Mouse (Mus musculus) mouse trophoblast stem cell (cell line): ENCODE results near the gene Pde8b.

Experiments used
- in situ Hi-C, 2 experiments: fragments of 300-500 bp; cut with MseI, MboI; formaldehyde crosslinking; loops; 2 replicates in 1 of 2; 3 replicates in 1 of 2; pipeline ENCODE4 v1.15.1; 2025

Gene Pde8b

DNA sequence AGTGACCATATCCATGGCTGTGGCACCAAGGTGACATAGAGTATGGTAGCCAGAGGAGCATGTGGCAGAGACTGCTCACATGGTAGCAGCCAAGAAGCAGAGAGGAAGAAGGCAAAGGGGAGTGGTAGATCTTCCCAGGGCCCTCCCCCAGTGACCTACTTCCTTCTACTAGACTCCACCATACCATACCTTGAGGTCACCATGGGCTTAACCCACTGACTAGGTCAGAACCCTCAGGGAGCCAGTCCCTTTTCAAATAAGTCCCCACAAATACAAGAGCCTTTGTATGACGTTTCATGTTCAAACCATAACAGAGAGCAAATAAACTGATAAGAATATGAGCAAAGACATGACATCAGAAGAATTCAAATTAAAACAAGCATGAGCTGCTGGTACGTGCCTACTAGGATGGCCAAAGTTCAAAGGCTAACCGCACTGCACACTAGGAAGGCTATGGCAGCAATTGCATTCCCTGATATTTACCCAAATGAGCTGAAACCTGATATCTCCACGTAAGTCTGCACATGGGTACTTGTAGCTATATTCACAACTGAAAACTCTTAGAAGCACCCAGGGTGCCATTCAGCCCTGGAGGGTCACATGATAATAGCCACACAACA, 109.6 kb downstream of the Pde8b start:
- in situ Hi-C loops: no loop called here

DNA sequence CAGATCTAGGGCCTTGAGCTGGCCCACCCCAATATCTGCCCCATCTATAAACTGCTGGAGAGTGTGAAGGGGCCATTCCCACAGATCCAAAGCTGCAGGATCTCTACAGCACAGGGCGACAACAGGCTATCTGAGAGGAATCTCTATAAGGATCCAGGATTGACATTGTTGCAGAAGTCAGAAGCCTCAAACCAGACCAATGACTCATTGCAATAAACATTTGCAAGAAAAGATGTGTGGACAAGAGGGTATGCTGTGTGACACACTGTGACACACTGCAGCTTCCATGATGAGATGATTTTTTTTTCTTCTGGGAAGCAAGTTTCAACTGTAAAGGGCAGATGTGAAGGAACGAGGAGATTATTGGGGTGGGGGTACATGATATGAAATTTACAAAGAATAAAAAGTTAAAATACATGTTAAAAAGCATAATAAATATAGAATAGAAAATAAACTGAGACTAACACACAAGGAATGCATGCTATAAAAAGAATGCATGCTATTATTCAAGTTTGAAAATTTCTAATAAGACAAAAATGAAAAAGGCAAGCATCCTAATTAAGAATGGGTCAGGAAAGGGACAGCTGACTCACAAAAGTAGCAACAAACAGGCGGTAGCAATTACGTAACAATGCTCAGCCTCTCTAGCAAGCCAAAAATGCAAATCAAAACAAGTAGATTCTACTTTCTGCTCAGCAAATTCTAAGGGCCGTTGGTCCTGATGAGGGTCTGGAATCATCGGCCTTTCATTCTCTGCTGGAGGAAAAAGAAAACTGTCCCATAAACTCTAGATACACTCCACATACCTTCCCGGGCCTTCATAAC, 114.6 kb downstream of the Pde8b start:
- in situ Hi-C loops: no loop called here

DNA sequence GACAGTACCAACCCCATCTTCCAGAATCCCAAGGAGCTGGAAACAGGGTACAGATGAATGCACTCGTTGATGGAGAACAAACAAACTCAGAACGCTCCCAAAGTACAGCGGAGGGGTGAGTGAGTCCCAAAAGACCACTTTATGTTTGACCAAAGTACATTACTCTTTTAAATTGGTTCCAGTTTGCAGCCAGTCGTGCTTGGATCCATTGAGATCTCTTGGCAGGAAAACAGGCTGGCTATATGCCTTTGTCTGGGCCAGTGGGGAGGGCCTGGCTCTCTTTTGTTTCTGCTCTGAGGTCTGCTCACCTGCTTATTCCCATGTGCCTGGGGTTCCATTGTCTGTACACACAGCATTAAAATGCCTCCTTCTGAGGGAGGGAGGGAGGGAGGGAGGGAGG, 118.3 kb downstream of the Pde8b start:
- in situ Hi-C loops: no loop called here

DNA sequence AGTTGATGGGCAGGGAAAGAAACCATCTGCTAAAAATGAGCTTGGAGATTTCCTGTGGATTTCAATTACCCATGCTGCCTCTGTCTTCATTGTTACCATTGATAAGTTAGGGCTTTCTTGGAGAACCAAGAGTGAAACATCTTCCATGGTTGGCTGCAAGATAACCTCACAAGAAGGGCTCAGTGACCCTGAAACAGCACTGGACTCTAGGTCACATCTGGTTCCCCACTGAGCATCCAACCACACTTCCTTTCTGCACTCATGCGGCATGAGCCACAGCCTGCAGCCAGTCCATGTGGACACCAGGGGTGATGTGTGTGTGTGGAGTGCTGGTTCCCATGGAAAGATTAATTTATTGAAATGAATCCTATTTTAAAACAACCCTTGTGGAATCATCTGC, 119.1 kb downstream of the Pde8b start:
- in situ Hi-C loops: no loop called here

DNA sequence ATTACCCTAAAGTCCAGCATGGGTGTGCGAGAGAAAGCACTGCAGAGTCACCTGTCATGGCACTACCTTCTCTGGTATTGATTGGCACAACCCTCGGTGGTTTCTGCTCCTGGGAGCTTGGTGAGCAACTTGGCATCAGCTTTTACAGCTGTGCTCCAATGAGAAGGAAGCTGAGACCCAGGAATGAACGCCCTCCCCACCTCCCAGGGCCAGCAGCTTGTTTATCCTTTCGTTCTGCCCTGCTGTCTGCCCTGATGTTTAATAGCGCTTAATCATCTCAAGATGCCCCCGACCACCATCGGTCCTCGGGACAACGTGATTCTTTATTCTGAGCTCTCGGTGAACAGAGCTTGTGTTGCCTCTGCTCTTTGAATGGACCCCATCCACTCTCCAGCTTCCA, 122.8 kb downstream of the Pde8b start:
- in situ Hi-C loops: no loop called here

DNA sequence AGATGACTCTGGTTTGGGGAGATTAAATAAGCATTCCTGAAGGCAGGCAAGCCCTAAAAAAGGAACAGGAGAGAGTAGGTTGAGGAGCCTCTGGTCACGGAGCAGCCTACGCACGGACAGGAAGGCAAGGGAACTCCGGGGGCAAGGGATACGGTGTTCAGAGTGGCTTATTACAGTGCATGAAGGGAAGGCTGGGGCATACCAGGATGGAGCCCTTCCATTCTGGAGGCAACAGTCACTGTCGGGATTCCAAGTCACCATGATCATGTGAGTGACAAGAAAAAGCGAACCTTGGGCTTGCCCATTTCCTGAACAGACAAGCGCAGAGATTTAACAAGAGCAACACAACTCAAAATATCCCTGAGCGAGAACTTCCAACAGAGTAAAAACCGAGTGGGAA, 123.3 kb downstream of the Pde8b start:
- in situ Hi-C loops: no loop called here

DNA sequence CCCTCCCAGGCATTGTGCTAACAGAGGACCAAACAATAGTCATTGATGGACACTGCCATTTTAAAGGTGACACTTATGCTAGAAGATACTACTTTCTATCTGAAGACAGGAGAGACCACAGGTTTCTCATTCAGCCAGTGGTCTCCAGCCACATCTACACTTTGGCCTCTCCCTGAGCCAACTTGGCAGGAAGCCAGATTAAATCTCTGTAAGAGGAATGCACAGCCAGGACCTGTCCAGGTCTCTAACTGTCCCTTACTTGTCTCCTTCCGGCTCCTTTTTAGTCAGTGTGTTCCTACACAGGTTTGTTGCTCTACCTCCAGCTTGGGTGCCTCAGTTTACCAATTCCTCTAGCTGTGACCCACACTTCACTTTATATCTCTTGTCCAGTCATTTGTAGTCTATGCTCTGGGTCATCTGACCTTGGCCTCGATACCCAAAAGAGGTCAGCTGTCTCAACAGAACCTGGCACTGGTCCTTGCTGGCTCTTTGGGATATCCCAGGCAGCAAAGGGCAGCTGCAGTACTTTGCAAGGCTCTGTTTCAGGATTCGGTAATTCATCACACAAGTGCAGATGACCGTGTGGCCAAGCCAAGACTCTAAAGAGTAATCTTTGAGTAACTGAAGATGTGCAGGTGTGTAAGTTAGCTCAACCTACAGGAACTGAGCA, 124.5 kb downstream of the Pde8b start:
- in situ Hi-C loops: no loop called here

DNA sequence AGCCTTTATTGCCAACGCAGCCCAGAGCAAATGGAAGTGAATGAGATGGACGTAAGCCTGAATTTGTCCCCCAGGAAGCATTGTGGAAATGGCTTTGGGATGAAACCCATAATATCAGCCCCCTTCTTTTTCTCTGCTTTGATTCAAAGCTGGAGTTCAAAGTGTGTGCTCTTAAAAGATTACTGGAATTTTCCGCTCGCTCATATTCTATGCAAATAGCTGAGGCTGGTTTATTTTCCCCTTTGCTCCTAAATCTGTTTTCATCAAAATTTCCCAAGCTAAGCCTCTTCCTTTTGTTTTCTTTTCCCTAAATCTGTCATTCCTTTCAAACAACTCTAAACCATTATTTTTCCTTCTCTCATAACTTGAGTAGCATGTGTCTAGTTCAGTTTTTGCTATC, 129.6 kb downstream of the Pde8b start:
- in situ Hi-C loops: no loop called here

DNA sequence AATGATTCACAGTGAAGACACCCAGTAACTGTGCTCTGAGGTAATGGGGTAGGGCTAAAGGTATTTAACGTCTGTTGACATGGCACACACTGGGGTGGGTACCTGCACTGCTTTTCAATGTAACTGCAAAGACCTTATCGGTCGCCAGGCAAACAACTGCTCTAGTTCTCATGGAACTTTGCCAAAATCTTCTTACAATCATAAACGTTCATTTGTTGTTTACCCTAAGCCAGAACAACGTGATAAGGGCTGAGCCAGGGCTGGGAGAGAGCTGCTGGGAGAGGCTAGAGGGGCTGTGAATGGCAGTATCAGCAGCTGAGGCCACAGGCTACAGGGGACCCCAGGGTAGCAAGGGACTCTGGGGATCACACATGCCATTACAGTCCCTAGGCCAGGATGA, 136.4 kb downstream of the Pde8b start:
- in situ Hi-C loops: no loop called here

DNA sequence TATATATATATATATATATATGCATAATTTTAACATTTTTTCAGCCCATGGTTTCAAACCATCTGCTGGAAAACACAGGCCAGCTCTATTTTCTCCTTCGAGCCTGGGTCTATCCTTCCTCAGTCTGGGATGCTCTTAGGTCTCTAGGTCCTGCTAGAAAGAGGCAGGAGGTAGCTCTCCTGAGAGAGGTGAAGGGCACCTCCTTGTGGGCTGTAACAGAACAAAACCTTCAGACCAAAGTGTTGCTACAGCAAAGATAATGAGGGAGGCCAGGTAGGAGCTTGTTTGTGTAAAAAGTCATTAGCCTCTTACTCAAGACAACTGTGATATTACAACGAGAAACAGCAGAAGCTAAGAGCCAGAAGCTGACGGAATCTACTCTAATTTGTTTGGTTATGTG, 140.6 kb downstream of the Pde8b start:
- in situ Hi-C loops: no loop called here

DNA sequence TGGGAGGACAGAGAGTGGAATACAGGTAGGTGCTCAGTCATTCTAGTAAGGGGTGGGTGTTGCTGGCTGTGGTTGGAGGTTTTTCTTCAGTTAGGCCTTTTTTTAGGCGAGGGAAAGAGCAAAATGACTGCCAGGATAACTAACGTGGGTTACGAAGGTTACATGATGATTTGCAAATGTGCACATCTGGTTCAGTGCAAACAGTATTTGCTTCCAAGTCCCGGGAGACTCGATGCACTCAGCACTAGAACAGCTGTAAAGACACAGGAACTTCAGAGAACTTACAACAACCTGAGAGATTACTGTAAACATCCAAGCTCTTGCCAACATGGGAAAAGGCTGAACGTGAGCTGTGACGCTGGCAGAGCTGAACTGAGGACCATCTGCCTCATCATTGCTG, 142.1 kb downstream of the Pde8b start:
- in situ Hi-C loops: no loop called here

DNA sequence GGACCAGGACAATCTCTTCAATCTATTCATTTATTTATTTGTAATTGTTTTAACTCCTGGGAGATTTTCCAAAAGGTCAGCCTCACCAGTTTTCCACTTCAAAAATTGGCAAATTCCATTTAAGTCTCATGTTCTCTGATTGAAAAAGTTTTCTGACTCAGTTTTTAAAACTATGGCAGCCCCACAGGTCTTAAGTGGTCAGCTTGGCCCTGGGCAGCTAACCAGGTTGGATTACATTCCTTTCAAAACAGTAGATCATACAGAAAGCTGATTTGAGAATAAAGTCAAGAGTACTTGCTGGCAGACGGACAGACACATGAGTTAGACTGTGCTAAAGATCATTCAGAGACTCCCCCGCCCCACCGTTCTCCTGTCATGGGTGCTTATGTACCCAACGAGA, 145.3 kb downstream of the Pde8b start:
- in situ Hi-C loops: no loop called here

DNA sequence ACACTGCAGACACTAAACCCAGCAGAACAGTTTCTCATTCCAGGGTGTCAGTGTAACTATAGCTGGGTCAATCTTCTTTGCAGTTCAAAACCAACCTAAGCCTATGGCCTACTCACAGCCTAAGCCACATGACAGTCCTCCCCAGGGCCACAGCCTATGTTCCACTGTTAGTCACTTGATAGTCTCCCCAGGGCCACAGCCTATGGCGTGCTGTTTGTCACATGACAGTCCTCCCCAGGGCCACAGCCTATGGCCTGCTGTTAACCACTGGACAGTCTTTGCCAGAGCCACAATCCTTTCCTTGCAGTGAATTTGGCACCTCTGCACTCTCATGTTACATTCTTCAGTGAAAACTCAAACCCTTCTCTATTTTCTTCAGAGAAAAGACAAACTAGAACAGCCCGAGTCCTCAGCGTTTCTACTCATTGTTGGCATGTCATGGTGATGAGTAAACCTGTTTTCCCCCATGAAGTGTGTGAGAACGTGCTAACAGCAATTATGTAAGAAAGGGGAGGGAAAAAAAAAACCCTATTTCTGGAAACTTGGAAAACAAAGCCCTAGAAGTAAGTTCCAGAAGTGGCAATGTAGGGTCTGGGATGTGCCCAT, 147.0 kb downstream of the Pde8b start:
- in situ Hi-C loops: no loop called here

DNA sequence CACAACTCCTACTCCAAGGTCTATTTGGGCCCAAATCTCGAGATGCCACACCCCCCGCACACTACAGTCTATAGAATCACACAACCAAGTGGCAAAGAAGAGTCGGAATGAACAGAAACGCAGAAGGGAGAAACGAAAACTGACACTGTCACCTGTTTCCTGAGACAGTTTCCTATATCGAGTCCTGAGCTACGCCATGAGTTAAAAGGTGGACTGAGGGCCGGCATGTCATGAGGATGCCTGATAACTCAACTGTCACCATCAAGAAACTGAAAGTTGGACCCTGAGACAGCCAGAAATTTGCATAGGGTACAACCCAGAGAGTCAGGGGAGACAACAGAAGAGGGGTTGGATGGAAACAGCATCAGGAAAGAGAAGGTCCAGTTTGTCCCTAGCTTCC, 148.8 kb downstream of the Pde8b start:
- in situ Hi-C loops: no loop called here

DNA sequence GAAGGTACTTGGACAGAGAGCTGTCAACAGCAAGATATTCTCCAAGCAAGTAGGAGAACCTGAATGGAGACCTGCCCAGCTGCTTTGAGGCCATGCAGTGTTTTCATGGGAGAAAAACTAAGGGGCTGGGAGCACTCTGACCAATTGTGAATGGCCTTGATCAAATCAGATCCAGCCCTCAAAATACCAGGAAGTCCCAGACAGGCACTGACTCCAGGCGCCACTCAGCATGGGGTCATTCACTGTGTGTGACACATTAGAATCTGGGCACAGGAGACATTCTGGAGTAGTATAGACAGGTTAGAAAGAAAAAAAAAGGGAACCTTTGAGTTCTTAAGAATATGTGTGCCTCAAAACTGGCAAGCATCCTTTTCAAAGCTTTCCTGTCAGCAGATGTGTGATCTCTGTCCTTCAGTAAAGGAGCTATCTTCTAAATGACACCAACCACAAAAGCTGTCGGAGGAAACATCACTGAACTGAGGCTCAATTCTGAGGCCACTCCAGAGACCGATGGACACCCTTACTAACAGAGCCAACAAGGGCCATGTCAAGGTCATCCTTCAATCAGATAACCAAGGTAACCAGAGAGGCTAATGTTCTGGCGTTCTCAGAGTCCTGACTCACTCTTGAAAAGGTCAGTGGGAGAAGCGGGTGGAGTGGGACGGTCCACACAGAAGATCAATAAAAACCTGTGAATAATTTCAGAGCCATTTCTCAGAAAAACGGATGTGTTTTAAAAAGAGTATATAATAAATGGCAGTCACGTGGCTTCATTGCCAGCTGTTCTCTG, 151.0 kb downstream of the Pde8b start:
- in situ Hi-C loops: no loop called here

DNA sequence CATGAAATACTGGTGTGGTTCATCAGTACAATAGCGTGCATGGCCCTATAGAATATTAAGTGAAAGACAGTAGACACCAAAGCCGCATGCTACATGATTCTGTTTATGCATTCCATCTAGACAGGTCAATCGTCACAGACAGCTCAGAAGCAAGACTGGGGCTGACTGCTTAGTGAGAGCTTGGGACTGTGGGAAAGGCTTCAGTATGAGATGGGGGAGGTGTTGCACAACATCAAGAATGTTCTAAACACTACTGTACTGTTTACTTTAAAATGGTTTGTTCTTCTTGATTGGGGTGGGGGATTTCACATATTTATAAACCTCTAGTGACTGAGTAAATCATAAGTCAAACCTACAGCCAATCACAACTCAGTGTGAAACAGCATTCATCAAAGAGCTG, 153.5 kb downstream of the Pde8b start:
- in situ Hi-C loops: no loop called here

DNA sequence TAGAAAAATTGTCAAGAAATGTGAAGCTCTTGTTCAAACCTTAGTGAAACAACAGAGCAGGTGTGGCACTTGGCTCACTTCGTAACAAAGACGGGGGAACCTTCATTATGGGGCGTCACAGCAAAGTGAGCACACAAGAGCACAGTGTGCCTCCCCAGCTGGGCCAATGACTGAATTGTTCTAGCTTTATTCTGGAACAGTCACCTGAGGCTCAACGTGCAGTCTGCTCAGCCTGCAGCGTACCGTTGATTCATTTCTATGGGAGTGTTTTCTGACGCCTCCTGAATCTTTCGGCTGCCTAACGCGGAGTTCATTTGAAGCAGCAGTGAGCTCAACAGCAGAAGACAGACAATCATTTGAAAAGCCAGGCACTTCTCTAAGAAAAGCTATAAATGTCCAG, 154.3 kb downstream of the Pde8b start:
- in situ Hi-C loops: no loop called here

DNA sequence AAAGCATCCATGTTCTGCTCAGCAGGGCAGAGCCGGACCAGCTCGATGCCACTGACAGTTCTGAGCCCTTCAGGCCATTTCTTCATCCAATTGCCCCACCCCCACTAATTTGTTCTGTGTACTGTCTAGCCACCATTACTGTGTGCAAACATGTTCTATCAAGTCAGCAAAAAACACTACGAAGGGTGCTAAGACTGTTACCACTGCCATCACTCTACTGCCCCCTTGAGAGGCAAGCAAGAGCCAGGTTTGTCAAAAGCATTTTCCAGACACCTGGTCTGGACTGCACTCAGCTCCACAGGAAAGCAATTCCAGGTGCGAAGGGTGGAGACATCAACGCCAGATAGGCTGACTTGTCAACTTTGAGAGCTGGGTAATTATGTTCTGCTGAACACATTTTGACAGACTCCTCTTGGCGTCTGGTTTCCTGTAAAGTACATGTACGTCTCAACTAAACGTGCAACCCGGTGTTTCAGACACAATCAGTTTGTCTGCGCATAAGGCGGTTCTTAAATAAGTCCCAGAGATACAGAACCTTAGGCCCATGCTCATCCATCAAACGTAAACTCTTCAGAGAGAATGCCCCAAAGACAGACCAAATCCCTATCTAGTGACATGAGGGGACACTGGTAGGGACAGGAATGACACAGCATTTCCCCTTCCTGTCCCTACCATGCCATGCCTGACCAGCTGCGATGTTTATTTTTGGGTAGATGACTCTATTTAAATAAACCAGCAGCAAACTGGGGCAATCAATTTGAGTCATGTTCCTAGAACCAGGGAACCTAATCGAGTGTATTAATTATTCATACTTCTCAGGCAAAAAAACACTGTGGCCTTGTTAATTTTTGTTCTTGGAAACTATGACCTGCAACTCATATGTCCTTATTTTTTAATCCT, 158.3 kb downstream of the Pde8b start:
- in situ Hi-C loops: no loop called here

DNA sequence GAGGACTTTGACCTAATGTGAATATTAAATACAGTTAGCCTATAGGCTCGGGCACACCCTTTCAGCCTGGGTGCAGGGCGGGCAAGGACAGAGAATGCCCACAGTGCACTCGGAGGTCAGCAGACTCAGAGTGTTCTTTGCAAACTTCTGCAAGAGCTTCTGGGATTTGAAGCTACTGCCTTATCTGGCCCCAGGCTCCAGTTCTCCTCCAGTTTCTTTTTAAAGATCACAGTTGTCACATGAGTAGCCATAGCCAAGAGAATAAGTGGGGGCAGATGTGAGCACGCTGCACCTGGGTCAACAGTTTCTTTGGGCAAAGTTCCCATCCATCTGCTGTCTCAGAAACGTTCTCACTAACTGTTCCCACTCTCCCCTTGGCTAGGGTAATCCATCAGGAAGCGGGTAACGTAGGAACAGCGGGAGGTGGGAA, 162.8 kb downstream of the Pde8b start:
- in situ Hi-C loops: no loop called here

DNA sequence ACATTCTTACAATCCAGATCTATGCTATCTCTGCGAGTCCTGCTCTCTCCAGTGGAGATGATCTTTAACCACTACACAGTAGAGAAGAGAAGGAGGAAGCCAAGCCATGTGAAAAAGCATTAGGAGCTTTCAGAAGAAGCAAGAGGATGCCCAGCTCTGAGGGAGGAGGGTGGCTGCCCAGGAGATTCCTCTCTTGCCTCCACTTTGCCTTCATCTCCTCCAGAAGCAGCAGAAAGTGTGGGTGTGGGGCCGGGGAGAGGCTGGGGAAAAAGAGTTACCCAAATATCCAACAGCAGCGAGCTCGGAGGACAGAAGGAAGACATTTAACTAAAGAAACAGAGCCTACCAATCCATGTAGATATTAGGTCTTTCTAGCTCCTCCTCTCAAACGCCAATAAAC, 164.1 kb downstream of the Pde8b start:
- in situ Hi-C loops: no loop called here

DNA sequence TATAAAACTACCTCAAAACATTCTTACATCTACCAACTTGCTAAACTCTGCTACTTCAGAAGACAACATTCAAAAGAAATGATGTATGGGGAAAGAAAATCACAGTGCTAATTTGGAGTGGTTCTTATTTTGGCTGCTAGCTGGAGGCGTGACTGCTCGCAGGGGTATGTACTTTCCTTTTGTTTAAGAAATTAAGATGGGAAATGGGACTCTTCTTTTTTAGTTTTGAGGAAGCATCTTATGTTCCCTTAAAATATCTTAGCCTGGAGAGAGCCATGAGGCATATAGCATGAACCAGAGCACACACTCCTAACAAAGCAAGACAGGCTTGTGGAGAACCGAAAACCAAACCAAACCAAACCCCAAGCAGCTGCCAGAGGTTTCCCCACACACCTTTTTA, 167.5 kb downstream of the Pde8b start:
- in situ Hi-C loops: no loop called here
